Mouse (Mus musculus): ENCODE measurements around the gene Prex1.

The Prex1 gene

GRCm38 (mm10) chr2:166720416-166720815, 6.8 kb upstream of the Prex1 start:
- DNase-seq, result no peak

GRCm38 (mm10) chr2:166719930-166720305, 6.3 kb upstream of the Prex1 start:
- no peak for DNase-seq

- DNase-seq, result no peak
Observed at GRCm38 (mm10) chr2:166719301-166719929, 5.8 kb upstream of the Prex1 start.

DNA sequence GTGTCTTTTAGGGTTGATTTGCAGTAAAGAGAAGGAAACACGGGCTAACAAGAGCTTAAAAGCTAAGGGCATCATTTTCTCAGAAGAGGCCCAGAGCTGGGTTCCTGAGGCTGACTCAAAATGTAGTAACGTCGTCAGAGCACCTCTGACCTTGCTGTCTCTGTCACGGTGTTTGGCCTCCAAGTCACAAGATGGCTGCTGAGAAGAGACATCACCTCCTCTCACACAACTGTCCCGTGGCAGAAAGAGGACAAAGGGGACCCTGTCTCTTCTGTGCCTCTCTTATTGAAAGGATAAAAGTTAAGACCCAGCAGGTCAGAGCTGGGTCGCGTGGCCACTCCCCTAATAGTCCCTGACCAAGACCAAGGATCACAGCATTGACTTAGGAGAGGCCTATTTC, 2.4 kb upstream of the Prex1 start:
- DNase-seq, result no peak

DNA sequence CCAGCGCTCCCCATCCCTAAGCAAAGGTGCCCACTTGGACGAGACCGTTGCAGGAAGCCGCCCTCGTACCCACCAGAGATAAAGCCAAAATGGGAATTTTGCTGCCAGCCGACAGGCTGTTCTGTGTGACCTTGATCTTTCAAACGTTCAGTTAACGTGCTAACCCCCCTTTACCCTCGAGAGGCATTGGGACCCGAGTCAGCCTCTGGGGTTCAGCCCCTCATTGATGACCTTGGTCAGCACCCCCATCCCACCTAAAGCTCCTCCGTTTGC, 731 bp upstream of the Prex1 start:
- DNase-seq, result no peak

DNA sequence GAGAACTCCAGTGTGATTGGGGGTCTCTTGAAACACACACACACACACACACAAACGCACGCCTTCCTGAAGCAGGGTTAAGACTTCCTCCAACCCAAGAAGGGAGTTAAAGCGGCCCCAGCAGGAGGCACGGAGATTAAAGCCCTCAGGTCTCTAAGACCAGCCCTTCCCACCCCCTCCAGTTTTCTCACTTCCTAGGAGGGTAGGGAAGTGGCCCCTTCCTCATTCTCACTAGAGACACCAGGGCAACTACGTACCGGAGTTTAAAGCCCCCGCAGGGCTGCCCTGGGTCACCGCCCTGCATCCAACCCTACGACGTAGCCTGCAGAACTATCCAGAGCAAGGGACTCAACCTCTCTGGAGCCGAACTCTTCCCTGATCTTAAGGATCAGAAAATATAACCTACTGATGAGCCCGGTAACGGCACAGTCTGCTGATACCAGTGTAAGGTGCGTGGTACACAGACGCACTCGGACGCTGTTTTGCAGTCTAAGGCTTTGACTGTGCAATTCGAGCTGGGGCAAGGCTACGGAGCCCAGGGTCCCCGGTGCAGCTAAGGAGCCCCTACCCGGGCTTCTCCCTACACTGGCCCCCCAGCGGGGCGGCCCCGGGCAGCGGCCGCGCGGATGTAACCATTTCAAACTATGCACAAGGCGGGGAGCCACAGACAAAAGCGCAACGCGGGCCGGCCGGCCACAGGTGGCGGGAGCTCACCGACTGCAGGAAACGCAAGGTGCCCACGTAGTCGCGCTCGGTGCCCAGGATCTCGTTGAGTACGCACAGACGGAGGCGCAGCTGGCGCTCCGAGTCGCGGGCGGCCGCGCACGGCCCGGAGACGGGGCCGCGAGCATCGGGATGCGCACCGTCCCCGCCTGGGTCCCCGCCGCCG, 587 bp downstream of the Prex1 start:
- DNase-seq, result peak; percentile 6

GRCm38 (mm10) chr2:166712310-166712709, 1.3 kb downstream of the Prex1 start:
- no peak for DNase-seq

GRCm38 (mm10) chr2:166711681-166712132, 1.9 kb downstream of the Prex1 start:
- DNase-seq, result no peak

- DNase-seq, result no peak
Observed at GRCm38 (mm10) chr2:166709883-166710282, 3.7 kb downstream of the Prex1 start.

DNA sequence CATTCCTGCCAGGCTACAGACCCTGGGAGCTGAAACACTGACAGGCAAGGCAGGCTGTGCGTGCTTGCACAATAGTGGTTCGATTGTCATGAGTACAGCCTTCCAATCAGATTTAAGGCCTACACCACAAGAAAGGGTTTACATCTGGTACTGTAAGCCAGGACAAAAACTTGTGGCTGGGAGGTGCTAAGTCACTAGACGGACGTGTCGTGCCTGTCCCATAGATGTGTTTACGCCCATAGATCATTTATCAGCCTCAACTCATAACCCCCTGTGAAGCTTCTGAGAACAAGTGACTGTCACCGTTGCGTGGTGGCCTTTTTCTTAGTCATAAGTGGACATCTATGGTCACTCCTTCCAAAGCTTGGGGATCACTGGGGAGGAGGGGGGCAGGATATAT, 5.3 kb downstream of the Prex1 start:
- no peak for DNase-seq

GRCm38 (mm10) chr2:166706526-166706925, 7.1 kb downstream of the Prex1 start:
- DNase-seq, result no peak

GRCm38 (mm10) chr2:166703491-166703890, 10.1 kb downstream of the Prex1 start:
- DNase-seq, result no peak

DNA sequence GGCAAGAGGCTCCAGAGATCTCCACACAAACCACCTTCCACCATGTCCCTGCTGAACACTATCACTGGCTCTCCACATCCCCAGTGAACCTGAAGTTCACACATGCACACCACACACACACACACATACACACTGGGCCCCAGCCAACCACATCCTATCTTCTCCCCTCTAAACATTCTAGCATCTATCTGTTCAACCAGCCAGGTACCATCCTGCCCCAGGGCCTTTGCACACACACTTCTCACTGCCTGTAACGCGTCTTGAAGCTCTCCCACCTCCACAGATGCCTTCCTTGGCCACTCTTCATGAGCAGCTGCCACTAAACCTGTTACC, 11.6 kb downstream of the Prex1 start:
- DNase-seq, result no peak

DNA sequence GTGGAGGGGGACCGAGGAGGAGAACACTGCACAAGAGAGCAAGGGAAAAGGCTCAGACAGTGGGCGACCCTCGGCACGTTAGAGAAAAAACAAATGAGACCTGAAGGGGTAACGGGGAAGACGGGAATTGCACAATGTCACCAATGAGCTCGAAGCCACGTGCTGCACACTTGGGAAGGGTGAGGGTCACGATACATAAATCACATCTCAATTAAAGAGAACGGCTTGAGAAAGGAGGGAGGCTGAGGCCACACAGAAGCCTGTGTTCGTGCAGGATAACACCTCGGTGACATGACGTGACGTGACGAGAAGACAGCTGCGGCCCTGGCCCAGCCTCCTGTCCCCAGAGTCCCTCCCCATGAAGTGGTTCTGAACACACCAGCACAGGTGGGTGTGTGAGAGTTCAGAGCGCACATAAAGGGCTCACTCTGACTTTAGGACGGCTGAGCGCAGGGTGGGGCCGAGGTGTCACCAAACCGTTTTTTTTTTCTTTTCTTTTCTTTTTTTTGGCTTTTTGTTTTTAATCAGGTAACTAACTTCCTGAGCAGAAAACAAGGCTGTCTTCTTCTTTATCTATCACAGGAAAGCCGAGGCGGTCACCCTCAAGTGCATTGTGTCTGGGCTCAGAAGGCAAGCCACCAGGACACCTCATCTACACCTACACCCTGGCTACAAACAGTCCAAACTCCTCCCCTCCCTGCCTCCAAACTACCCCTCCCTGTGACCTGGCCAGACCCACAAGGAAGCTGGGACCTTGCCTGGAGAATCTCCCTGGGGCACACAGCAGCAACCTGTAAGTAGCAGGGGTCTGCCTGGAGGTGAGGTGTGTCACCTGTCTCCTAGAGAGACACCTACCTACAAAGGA, 12.2 kb downstream of the Prex1 start:
- no peak for DNase-seq

DNA sequence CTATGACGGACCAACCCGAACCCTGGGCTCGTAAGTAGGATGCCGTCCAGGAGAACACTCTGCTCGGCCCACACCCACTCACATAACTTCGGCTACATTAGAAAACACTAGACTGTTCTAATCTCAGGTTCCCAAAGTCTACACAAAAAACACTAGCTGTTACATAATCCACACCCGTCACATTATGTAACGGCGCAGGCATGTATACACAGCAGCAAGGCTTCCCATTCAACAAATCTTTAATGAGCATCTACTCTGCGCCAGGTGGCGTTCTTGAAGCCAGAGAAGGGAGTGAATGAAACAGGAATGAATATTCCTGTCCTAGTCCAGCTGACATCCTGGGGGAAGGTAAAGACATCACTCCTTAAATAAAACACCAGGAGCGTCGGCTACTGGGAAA, 12.9 kb downstream of the Prex1 start:
- DNase-seq, result no peak

GRCm38 (mm10) chr2:166700116-166700515, 13.5 kb downstream of the Prex1 start:
- no peak for DNase-seq

DNA sequence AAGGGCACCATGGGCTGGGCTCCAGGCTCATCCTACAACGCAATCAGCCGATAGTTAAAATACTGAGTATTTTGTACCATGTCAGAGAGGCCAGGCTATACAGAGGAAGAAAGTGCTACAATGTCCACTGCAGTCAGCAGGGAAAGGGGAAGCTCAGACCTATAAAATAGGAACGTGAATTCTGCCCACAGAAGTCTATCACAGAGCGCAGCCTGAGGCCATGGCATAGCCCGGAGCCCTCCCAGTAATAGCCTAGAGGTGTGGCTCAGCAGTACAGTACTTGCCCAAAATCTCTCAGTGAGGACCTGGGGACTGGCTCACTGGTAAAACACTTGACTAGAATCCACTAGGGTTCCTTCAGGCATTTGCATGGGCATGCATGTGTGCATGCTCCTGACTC, 14.1 kb downstream of the Prex1 start:
- no peak for DNase-seq

GRCm38 (mm10) chr2:166694616-166695015, 19.0 kb downstream of the Prex1 start:
- DNase-seq, result no peak

- no peak for DNase-seq
Observed at GRCm38 (mm10) chr2:166693394-166693793, 20.2 kb downstream of the Prex1 start.

DNA sequence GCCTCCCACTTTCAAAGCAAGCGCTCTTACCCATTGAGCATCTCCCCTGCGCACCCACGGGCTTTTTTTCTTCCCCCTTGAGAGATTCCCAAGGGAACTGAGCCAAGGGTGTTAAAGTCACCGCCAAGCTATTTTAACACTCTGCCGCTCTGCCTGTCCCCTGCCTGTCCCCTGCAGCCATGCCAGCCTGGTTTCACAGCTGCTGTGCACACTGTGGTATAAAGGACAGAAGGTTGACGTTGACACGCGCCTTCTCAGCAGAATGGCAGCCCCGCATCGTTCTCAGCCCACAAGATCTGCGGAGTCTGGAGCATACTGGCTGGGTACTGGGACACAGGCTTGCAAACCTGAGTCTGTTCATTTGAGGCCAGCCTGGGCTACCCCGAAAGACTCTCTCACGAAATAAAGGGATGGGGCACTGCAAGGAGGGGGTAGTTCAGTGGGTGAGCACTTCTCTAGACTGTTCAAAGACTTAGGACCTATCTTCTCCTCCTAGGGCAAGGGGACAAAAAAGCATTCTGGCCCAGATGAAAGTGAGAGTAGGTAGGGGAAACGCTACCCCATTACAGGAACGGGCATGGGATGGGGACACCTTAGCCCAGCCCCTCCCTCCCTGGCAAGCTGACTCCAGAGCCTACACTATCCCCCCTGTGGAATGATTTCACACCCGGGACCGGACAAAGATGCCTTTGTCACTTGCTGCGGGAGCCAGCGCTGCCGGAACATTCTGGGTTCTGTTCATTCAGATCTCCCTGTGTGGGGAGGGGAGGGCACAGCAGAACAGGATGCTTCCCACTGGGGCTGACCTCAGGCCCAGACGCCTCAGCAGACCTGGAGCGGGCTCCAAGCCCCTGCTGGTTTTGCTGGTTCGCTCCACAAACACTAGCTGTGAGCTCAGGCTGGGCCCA, 21.8 kb downstream of the Prex1 start:
- peak; percentile 37 for DNase-seq

DNA sequence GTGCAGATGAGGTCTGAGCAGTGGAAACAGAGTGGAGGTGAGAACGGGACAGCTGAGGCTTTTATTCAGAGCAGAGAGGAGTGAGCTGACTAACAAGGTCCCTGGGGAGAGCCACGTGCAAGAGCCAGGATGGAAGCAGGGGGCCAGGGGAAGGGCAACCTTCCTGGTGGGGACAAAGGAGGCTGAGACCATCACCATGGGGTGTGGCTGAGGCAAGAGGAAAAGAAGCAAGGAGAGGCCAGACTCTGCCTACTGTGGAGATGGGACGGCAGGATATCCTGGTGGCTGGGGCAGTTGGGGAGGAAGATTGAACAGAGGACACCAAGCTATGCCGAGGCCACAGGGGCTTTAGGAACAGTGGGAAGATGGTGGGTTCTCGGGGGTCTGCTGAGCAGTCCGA, 26.7 kb downstream of the Prex1 start:
- DNase-seq, result no peak

DNA sequence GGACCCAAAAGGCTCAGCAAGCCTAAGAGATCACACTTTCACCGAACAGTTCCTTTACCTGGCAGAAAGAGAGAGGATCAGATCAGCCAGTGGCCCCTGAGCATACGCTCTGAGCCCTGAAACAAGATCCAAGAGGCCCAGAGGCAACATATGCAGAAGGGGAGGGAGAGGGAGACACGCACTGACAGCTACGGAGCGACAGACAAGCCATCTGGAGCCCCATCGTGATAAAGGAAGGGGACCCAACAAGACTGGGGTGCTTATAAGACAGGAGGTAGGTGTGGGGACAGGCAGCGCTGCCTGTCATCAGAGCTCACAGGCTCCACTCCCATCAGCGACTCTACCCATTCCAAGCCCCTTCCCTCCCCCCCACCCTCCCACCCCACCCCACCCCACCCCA, 27.8 kb downstream of the Prex1 start:
- no peak for DNase-seq

All from cerebellum, adult 11 months (tissue).